Mouse (Mus musculus) layer of hippocampus, adult 2 months (tissue): ENCODE measurements at regions not wholly inside any gene's neighbourhood (a gene's known extent, or its start where the extent isn't known, plus 50 kb on each side); places are given as distances from the start of the nearest gene placed in this dataset.

Source experiments
- DNase-seq, 2 experiments: peaks; one replicate each; pipeline ENCODE4 v3.0.0; 2022; ENCODE audit warnings: low spot score in 2 of 2
- H3K27ac ChIP-seq: fragments of 200-600 bp; 2 replicates; pipeline ENCODE4 v1.8.1; 2022
- H3K4me3 ChIP-seq: fragments of 200-600 bp; 2 replicates; pipeline ENCODE4 v1.8.1; 2022; ENCODE audit warnings: mild to moderate bottlenecking
- CTCF ChIP-seq: fragments of 200-600 bp; conservative IDR thresholded peaks from 2 replicates; pipeline ENCODE4 v1.8.1; 2022; ENCODE audit warnings: antibody characterized with exemption, mild to moderate bottlenecking, moderate library complexity

GRCm38 (mm10) chr8:116053043-116053442 is 345.4 kb upstream of the Maf start:
- Histone ChIP-seq H3K4me3 (no peak overlapping the region), H3K27ac (no peak overlapping the region)
- no peak for TF ChIP-seq CTCF
- no peak for DNase-seq

GRCm38 (mm10) chr8:116048480-116048879 is 340.9 kb upstream of the Maf start:
- no peak for DNase-seq
- H3K27ac ChIP-seq: no peak overlapping the region
- no peak for TF ChIP-seq CTCF

GRCm38 (mm10) chr8:116046859-116047258 is 339.3 kb upstream of the Maf start:
- no peak overlapping the region for H3K4me3 ChIP-seq
- H3K27ac ChIP-seq: no peak overlapping the region
- no peak for TF ChIP-seq CTCF
- no peak for DNase-seq

More at GRCm38 (mm10) chr8:116048480-116048879, 340.9 kb upstream of the Maf start:
- no peak overlapping the region for H3K4me3 ChIP-seq

- Histone ChIP-seq H3K27ac (no peak overlapping the region), H3K4me3 (no peak overlapping the region)
- TF ChIP-seq CTCF: no peak
- no peak for DNase-seq
These were observed 337.9 kb upstream of the Maf start for GRCm38 (mm10) chr8:116045526-116045925.

GRCm38 (mm10) chr8:116043381-116043780 is 335.8 kb upstream of the Maf start:
- DNase-seq: no peak
- no peak overlapping the region for H3K27ac ChIP-seq
- no peak for TF ChIP-seq CTCF
- no peak overlapping the region for H3K4me3 ChIP-seq

- DNase-seq: no peak
- Histone ChIP-seq H3K4me3 (no peak overlapping the region), H3K27ac (no peak overlapping the region)
- TF ChIP-seq CTCF: no peak
These were observed 323.4 kb upstream of the Maf start for GRCm38 (mm10) chr8:116030966-116031365.

- DNase-seq: no peak
- H3K27ac ChIP-seq: no peak overlapping the region
- TF ChIP-seq CTCF: no peak
- H3K4me3 ChIP-seq: no peak overlapping the region
These were observed 317.7 kb upstream of the Maf start for GRCm38 (mm10) chr8:116025321-116025720.

- no peak for DNase-seq
- Histone ChIP-seq H3K4me3 (no peak overlapping the region), H3K27ac (no peak overlapping the region)
- no peak for TF ChIP-seq CTCF
These were observed 317.2 kb upstream of the Maf start for GRCm38 (mm10) chr8:116024811-116025210.

GRCm38 (mm10) chr8:116021691-116022090 is 314.1 kb upstream of the Maf start:
- DNase-seq: no peak
- Histone ChIP-seq H3K27ac (no peak overlapping the region), H3K4me3 (no peak overlapping the region)
- TF ChIP-seq CTCF: no peak

GRCm38 (mm10) chr8:115995320-115995719 is 287.7 kb upstream of the Maf start:
- Histone ChIP-seq H3K4me3 (no peak overlapping the region), H3K27ac (no peak overlapping the region)
- DNase-seq: no peak
- no peak for TF ChIP-seq CTCF

GRCm38 (mm10) chr8:115991989-115992388 is 284.4 kb upstream of the Maf start:
- no peak for TF ChIP-seq CTCF
- no peak overlapping the region for H3K4me3 ChIP-seq
- no peak for DNase-seq
- no peak overlapping the region for H3K27ac ChIP-seq

GRCm38 (mm10) chr8:115983397-115983796 is 275.8 kb upstream of the Maf start:
- no peak overlapping the region for H3K27ac ChIP-seq
- TF ChIP-seq CTCF: no peak
- no peak for DNase-seq
- H3K4me3 ChIP-seq: no peak overlapping the region

GRCm38 (mm10) chr8:115982326-115982725 is 274.7 kb upstream of the Maf start:
- H3K4me3 ChIP-seq: no peak overlapping the region
- H3K27ac ChIP-seq: no peak overlapping the region
- no peak for DNase-seq
- TF ChIP-seq CTCF: no peak

GRCm38 (mm10) chr8:115981426-115981825 is 273.8 kb upstream of the Maf start:
- Histone ChIP-seq H3K27ac (no peak overlapping the region), H3K4me3 (no peak overlapping the region)
- DNase-seq: no peak
- no peak for TF ChIP-seq CTCF

GRCm38 (mm10) chr8:115980616-115981015 is 273.0 kb upstream of the Maf start:
- H3K27ac ChIP-seq: no peak overlapping the region
- no peak for TF ChIP-seq CTCF
- no peak for DNase-seq
- H3K4me3 ChIP-seq: no peak overlapping the region
